Mouse (Mus musculus) stomach, embryonic 15.5 days (tissue): Measurements from ENCODE around the gene Galnt10. TPM values are rescaled to one million over a fixed set of nuclear protein-coding genes. Genes with fewer than 3 reads are reported as not detected.
A peak's percentile ranks its signal among the peaks of the same experiment; 100 is the strongest.

Source experiments
- ATAC-seq: fragments of 200-750 bp; cut with Nextera tagmentation; 2 replicates; pipeline ENCODE4 v1.8.0; 2017; ENCODE audit warnings: low read depth, moderate number of reproducible peaks, moderate TSS enrichment; ENCODE audit not compliant: insufficient read depth, low FRiP score
- H3K27ac ChIP-seq: fragments of 300-500 bp; sonication (generic); 2 replicates; pipeline ENCODE4 v1.5.1; 2015; ENCODE audit warnings: mild to moderate bottlenecking, inconsistent platforms
- H3K27me3 ChIP-seq: fragments of 300-500 bp; sonication (generic); replicated peaks from 2 replicates; pipeline ENCODE4 v1.6.1; 2015; ENCODE audit warnings: inconsistent platforms
- H3K36me3 ChIP-seq: fragments of 300-500 bp; sonication (generic); 2 replicates; pipeline ENCODE4 v1.6.1; 2015; ENCODE audit warnings: inconsistent platforms
- H3K4me1 ChIP-seq: fragments of 300-500 bp; sonication (generic); 2 replicates; pipeline ENCODE4 v1.6.1; 2015; ENCODE audit warnings: inconsistent platforms
- H3K4me2 ChIP-seq: fragments of 300-500 bp; sonication (generic); 2 replicates; pipeline ENCODE4 v1.6.1; 2015; ENCODE audit warnings: mild to moderate bottlenecking, inconsistent platforms
- H3K4me3 ChIP-seq: fragments of 300-500 bp; sonication (generic); replicated peaks from 2 replicates; pipeline ENCODE4 v1.5.1; 2015; ENCODE audit warnings: inconsistent platforms
- H3K9ac ChIP-seq: fragments of 300-500 bp; sonication (generic); 2 replicates; pipeline ENCODE4 v1.6.1; 2015; ENCODE audit warnings: inconsistent platforms
- H3K9me3 ChIP-seq: fragments of 300-500 bp; sonication (generic); 2 replicates; pipeline ENCODE4 v1.6.1; 2016; ENCODE audit warnings: inconsistent platforms
- WGBS: fragments of 180-500 bp; shearing (Covaris S2); methylation state at CpG from one replicate; pipeline ENCODE4 v1.1.7; 2015; 5-methylcytosine and 5-hydroxymethylcytosine counted together
- polyA plus RNA-seq: library from polyadenylated mRNA; unstranded; fragments of >200 nt; fragmentation: Nextera tagmentation; extraction: Ambion mirVana; gene quantifications from 2 replicates; pipeline ENCODE4 v1.2.1, GENCODE M21; 2015

Gene Galnt10
- 19.8 and 20.5 TPM in 2 replicates for polyA plus RNA-seq

DNA sequence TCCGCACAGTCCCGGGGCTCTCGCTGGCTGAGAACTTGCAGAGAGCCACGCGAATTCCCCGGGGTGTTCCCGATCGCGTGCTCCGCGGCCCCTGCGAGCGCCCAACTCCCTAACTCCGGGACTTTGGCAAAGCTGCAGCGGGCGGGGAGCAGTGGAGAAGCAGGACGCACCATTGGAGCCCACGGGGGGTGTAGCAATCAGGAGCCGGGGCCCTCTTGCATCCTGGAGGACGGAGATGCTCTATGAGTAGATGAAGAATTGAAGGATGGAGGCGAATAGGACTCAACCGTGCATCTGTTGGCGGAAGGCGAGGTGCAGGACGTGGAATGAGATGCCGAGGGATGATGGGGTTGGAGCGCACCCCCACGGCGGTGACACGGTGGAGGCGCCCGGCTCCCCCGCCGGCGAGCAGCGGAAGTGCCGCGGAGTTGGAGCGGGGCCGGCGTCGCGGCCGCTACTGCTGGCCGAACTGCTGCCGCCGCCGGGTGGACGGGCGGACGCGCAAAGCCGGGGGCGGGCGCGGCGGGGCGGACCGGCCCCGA is at the start of gene Galnt10:
TSS of gene Galnt10 (plus strand) at position 425 of the 542 bp plus-strand sequence.
- Histone ChIP-seq H3K9me3 (no peaks in the 10 kb centered on the region), H3K27me3 (no peaks in the 10 kb centered on the region), H3K9ac (peak within 1 kb of the TSS; percentile 56), H3K4me3 (peak within 1 kb of the TSS; percentile 67), H3K27ac (peak within 1 kb of the TSS; percentile 80), H3K4me1 (peaks cover 9% of the 10 kb centered on the region; the same call in 1 of the 2 replicates), H3K36me3 (no peaks in the 10 kb centered on the region), H3K4me2 (peak within 1 kb of the TSS; percentile 96)
- peak; percentile 90 for ATAC-seq
- 1% methylated on average over 58 of the region's 60 CpGs for WGBS

DNA sequence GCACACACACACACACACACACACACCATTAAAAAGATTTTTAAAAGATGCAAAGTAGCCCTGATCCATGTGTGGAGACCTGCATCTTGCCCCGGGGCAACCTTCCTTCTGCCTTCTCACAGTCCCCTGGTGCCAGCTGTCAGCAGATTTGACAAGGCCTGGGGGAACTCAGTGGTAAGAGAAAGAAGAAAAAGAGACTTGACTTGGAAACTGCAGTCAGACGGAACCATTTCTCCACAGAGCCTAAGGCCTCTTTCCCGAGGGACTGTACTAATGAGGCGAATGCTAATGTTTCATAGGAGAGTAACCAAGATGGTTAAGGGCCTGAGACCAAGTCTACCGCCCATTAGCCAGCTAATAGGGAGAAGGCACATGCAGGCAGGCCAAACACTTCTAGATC is 49.3 kb upstream of the Galnt10 start:
- no peak overlapping the region for H3K27ac ChIP-seq
- 89% methylated on average over 5 of the region's 5 CpGs for WGBS
- no peak overlapping the region for H3K4me2 ChIP-seq
- no peaks in the 10 kb centered on the region for H3K27me3 ChIP-seq
- no peak overlapping the region for H3K4me3 ChIP-seq
- H3K4me1 ChIP-seq = peaks cover 7% of the 10 kb centered on the region
- ATAC-seq = no peak
- H3K36me3 ChIP-seq = no peaks in the 10 kb centered on the region
- H3K9ac ChIP-seq = no peak overlapping the region
- H3K9me3 ChIP-seq = no peaks in the 10 kb centered on the region

DNA sequence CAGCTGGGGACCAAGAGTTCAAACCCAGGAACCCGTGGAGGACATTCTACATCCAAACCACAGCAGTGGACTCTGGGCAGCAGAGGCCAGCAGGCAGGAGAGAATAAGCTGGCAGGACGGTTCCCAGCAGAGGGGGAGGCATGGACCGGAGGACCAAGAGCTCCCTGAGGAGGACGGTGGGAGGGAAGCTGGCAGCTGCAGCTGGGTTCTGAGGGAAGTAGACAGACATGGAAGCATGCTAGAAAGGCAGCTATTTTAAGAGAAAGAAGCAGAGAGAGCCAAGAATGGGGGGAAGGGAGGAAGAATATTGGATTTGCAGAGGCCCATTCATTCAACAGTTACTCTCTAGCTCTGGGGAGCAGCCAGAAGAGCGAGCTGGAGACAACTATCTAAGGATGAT is 47.1 kb upstream of the Galnt10 start:
- Histone ChIP-seq H3K4me1 (peaks cover 10% of the 10 kb centered on the region), H3K4me2 (no peak overlapping the region), H3K9me3 (no peaks in the 10 kb centered on the region), H3K9ac (no peak overlapping the region), H3K4me3 (no peak overlapping the region), H3K36me3 (no peaks in the 10 kb centered on the region), H3K27ac (peak overlapping the region; percentile 18; the same call in 1 of the 2 replicates), H3K27me3 (no peaks in the 10 kb centered on the region)
- peak; percentile 43; the same call in 1 of the 2 replicates for ATAC-seq
- 46% methylated on average over 5 of the region's 5 CpGs for WGBS

DNA sequence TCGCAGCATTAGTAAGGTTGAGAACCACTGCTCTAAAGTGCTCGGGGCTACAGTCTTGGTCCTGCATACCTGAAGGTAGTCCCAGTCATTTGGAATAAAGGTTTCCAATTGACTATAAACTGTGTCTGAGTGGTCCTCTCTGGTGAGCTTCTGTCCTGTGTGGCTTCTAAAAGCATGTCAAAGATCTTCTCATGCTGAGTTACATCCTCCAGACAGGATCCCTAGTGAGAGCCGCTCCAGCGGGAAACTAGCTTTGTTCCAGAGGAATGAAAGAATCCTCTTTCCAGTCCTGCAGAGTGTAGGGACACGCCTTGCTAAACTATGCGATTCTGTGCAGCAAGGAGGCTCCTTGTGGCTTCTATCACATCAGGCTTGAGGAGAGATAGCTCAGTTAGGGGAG is 45.9 kb upstream of the Galnt10 start:
- no peak overlapping the region for H3K27ac ChIP-seq
- no peak overlapping the region for H3K9ac ChIP-seq
- ATAC-seq = no peak
- no peak overlapping the region for H3K4me2 ChIP-seq
- peaks cover 10% of the 10 kb centered on the region for H3K4me1 ChIP-seq
- H3K9me3 ChIP-seq = no peaks in the 10 kb centered on the region
- H3K36me3 ChIP-seq = no peaks in the 10 kb centered on the region
- WGBS = 69% methylated on average over 6 of the region's 6 CpGs
- H3K4me3 ChIP-seq = no peak overlapping the region
- H3K27me3 ChIP-seq = no peaks in the 10 kb centered on the region

DNA sequence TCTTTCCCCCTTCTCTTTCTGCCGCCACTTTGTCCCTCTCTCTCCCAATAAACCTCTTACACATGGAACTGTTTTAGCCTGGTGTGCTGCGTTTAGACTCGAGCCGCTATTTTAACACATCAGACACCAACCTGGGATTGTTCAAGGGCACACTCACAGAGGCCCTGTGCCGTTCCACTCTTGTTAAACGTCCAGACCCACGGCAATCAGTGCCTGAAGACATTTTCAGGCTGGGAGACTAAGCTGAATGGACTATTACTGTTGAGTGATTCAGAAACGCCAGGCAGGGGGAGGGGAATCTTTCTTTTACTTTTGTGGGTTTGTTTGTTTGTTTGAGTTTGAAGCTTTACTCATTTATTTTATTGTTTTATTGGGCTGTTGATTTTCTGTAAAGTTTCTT is 45.1 kb upstream of the Galnt10 start:
- Histone ChIP-seq H3K4me3 (no peak overlapping the region), H3K4me1 (peaks cover 10% of the 10 kb centered on the region), H3K27ac (no peak overlapping the region), H3K9me3 (no peaks in the 10 kb centered on the region), H3K27me3 (no peaks in the 10 kb centered on the region), H3K4me2 (no peak overlapping the region), H3K36me3 (no peaks in the 10 kb centered on the region), H3K9ac (no peak overlapping the region)
- WGBS = 42% methylated on average over 8 of the region's 8 CpGs
- ATAC-seq = no peak

DNA sequence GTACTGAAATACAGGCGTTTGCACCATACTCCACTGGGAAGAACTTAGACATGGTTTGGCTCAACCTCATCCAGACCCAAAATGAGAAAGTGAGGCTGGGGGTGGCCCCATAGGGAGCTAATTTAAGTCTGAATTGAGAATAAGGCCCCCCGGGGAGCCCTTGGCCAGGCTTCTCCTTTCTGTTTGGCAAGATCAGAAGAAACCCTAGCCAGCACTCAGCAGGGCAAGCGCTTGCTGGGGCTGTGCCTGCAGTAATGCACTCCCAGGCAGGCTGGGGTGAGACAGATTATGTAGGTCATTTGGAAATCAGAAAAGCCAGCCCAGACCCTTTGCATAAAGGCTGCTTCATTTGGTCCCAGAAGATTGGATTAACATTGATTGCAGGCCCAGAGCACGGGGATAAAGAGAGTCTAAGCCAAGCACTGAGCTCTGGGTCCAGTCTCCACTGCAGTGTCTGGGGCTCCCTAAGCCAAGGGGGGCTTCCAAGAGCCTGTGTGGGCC is 44.6 kb upstream of the Galnt10 start:
- Histone ChIP-seq H3K4me3 (no peak overlapping the region), H3K4me1 (peaks cover 10% of the 10 kb centered on the region), H3K27ac (no peak overlapping the region), H3K4me2 (no peak overlapping the region), H3K36me3 (no peaks in the 10 kb centered on the region), H3K27me3 (no peaks in the 10 kb centered on the region), H3K9me3 (no peaks in the 10 kb centered on the region), H3K9ac (no peak overlapping the region)
- no peak; the same call in 1 of the 2 replicates for ATAC-seq
- 20% methylated on average over 4 of the region's 4 CpGs for WGBS

DNA sequence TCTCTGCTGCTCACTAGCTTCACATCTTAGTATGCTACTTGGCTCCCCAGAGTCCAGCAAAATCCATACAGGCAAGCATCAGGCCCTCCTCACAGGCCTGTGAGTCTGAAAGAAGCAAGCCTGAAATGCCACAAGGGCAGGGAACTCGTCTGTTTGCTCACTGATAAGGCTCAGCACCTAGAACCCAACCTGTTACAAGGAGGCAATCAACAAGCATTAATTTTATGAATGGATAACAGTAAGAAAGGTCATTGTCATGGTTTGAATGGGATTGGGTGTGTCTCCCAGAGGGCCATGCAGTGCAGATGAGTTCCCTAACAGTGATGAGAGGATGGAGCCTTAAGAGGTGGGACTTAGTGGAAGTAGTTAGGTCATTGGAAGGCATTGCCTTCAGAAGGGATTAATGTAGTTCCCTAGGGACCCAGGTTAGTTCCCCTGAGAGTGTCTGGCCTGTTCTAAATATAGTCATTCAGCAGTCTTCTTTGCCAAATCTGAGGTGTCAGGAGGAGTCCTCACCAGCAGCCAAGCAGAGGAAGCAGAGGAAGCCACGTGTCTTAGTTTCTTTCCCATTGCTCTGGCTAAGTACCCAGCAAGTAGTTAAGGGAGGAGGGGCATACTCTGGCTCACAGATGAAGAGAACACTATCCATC is 43.3 kb upstream of the Galnt10 start:
- Histone ChIP-seq H3K4me2 (no peak overlapping the region), H3K27me3 (no peaks in the 10 kb centered on the region), H3K4me3 (no peak overlapping the region), H3K9ac (no peak overlapping the region), H3K9me3 (no peaks in the 10 kb centered on the region), H3K27ac (no peak overlapping the region), H3K4me1 (peaks cover 10% of the 10 kb centered on the region), H3K36me3 (no peaks in the 10 kb centered on the region)
- WGBS = 59% methylated on average over 2 of the region's 2 CpGs
- ATAC-seq = no peak

DNA sequence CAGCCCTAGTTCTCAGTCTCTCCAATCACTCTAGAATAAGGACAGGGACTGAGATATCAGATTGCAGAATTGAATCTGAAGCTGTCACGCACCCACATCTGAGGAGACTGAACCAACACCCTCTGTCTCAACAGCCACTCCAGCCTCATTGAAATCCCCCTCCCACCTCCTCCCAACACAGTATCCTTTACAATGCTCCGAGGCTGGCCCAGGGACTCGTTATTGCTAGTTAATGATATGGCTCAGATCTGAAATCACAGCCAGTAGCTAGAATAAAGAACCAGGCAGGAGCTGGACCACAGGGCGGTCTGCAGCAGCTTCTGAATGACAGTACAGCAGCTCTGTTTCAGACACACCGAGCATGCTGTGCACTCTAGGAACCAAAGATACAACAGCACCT is 40.2 kb upstream of the Galnt10 start:
- Histone ChIP-seq H3K4me3 (no peak overlapping the region), H3K4me2 (no peak overlapping the region), H3K9ac (no peak overlapping the region), H3K27me3 (no peaks in the 10 kb centered on the region), H3K9me3 (no peaks in the 10 kb centered on the region), H3K36me3 (no peaks in the 10 kb centered on the region), H3K27ac (no peak overlapping the region), H3K4me1 (peaks cover 5% of the 10 kb centered on the region; the same call in 1 of the 2 replicates)
- WGBS = 61% methylated on average over 5 of the region's 5 CpGs
- no peak for ATAC-seq

DNA sequence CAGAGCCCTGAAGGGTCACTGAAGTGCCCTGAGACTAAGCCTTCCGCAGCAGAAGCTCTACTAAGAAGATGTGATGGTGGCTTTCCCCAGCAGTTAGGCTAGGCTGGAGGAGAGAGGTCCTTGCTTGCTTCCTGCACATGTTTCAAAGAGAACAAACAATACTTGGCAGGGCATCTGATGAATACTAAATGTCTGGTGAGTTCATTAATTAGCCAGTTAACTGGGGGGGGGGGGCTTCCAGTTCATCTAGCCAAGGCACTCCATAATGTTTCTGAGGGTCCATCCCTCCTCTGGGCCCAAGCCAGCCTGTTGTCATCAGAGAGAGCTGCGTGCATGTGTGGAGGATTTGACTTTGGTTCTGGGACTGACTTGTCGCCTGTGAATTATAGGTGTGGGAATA is 39.6 kb upstream of the Galnt10 start:
- no peaks in the 10 kb centered on the region for H3K36me3 ChIP-seq
- no peaks in the 10 kb centered on the region for H3K9me3 ChIP-seq
- H3K4me3 ChIP-seq = no peak overlapping the region
- peaks cover 5% of the 10 kb centered on the region; the same call in 1 of the 2 replicates for H3K4me1 ChIP-seq
- ATAC-seq = no peak
- H3K4me2 ChIP-seq = no peak overlapping the region
- no peak overlapping the region for H3K27ac ChIP-seq
- no peak overlapping the region for H3K9ac ChIP-seq
- WGBS = 82% methylated on average over 3 of the region's 3 CpGs
- H3K27me3 ChIP-seq = no peaks in the 10 kb centered on the region

DNA sequence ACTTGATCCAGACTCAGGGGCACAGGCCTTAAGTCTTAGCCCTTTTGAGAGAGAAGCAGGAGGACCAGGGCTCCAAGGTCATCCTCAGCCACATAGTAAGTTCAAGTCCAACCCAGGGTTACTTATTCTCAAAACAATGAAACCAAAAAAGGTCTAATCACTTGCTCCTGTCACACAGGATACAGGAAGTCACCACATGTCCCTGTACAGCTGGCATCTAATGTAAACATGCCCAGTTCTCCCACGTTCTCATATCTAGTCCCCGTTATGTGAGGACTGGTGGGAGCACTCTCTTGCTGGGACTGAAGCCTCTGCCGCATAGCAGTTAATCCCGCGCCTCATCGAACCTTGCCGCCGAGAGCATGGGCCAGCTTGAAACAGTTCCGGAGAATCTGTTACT is 30.7 kb upstream of the Galnt10 start:
- no peaks in the 10 kb centered on the region for H3K4me1 ChIP-seq
- H3K9ac ChIP-seq = no peak overlapping the region
- H3K36me3 ChIP-seq = no peaks in the 10 kb centered on the region
- 75% methylated on average over 9 of the region's 9 CpGs for WGBS
- no peak overlapping the region for H3K4me2 ChIP-seq
- H3K9me3 ChIP-seq = no peaks in the 10 kb centered on the region
- H3K4me3 ChIP-seq = no peak overlapping the region
- no peak for ATAC-seq
- no peaks in the 10 kb centered on the region; the same call in 1 of the 2 replicates for H3K27me3 ChIP-seq
- no peak overlapping the region for H3K27ac ChIP-seq

DNA sequence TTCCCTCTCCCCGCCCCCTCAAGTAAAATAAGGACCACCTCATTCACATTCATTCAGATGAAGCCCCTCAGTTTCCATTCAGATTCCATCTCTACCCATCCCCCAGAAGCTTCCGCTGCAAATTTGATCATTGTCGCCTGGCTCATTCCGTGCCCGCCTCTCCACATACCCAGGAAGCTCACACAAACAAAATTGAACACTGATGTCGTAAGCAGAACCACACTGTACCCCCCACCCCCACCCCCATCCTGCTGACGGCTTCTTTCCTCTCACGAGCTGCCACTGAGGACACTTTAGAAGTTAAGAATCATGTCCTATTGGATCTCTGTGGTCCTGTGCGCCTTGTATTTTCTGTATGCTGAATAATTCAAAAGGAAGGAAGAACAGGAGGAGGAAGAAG is 30.0 kb upstream of the Galnt10 start:
- no peak overlapping the region for H3K9ac ChIP-seq
- H3K36me3 ChIP-seq = no peaks in the 10 kb centered on the region
- H3K27ac ChIP-seq = no peak overlapping the region
- 64% methylated on average over 9 of the region's 9 CpGs for WGBS
- ATAC-seq = no peak
- no peaks in the 10 kb centered on the region; the same call in 1 of the 2 replicates for H3K27me3 ChIP-seq
- no peak overlapping the region for H3K4me3 ChIP-seq
- no peak overlapping the region for H3K4me2 ChIP-seq
- no peaks in the 10 kb centered on the region for H3K9me3 ChIP-seq
- H3K4me1 ChIP-seq = no peaks in the 10 kb centered on the region

DNA sequence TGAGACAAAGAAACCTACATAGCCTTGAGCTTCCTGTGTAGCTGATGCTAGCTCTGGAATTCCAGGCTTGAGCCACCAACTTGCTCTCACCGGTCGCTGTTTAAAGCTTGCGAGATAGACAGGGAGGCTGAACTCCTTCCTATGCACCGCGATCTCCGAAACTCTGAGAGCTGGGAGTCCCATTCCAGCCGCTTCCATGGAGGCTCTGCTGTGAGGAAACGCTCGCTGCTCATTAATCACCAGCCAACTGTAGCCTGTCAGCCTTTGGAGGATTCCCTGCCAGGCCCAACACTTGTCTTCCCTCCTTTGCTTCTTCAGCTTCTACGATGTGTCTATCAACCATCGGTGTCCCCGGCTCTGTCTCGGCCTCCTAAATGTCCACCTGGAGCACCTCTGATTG is 29.4 kb upstream of the Galnt10 start:
- no peak overlapping the region for H3K4me2 ChIP-seq
- no peaks in the 10 kb centered on the region for H3K36me3 ChIP-seq
- no peak overlapping the region for H3K4me3 ChIP-seq
- H3K27me3 ChIP-seq = no peaks in the 10 kb centered on the region; the same call in 1 of the 2 replicates
- no peaks in the 10 kb centered on the region for H3K4me1 ChIP-seq
- H3K9ac ChIP-seq = no peak overlapping the region
- H3K27ac ChIP-seq = no peak overlapping the region
- H3K9me3 ChIP-seq = no peaks in the 10 kb centered on the region
- no peak for ATAC-seq
- WGBS = 37% methylated on average over 13 of the region's 13 CpGs
